Mouse (Mus musculus): ENCODE data around the gene Snx1.

The Snx1 gene

DNA sequence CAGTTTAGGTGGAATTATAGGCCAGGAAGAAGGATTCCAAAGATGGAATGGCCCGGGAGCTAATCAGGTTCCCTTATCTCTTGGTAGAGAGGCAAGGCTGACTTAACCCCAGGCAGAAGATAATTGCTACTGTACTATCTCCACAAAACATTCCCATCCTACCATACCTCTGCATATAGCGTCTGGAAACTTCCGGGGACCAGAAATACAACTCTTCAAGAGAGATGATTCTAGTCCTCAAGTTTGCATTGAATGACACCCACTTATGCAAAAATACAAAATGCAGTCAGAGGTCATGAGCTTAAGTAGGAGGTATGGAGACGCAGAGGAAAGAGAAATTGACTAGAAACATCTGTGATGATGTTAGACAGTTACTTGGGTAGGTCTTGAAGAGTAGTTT, 1.5 kb upstream of the Snx1 start:
- DNase-seq (ENCODE audit: low read depth in 1 of 2, low spot score in 2 of 2): no peak

DNA sequence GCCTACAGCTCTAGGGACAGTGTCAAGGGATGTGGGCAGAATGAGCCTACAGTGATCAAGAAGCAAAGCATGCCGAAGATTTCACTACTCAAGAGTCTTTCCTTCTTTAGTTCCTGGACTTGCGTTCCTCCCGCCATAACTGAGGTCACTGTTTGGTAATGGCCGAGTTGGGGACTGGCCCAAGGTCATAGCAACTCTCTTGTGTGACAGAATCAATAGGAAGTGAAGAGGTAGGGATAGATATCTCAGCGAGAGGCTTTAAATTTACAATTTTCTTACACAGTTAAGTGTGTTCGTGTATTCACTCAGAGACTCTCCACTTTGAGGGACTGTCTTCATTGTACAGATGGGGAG, 783 bp upstream of the Snx1 start:
- DNase-seq (ENCODE audit: low read depth in 1 of 2, low spot score in 2 of 2): no peak

DNA sequence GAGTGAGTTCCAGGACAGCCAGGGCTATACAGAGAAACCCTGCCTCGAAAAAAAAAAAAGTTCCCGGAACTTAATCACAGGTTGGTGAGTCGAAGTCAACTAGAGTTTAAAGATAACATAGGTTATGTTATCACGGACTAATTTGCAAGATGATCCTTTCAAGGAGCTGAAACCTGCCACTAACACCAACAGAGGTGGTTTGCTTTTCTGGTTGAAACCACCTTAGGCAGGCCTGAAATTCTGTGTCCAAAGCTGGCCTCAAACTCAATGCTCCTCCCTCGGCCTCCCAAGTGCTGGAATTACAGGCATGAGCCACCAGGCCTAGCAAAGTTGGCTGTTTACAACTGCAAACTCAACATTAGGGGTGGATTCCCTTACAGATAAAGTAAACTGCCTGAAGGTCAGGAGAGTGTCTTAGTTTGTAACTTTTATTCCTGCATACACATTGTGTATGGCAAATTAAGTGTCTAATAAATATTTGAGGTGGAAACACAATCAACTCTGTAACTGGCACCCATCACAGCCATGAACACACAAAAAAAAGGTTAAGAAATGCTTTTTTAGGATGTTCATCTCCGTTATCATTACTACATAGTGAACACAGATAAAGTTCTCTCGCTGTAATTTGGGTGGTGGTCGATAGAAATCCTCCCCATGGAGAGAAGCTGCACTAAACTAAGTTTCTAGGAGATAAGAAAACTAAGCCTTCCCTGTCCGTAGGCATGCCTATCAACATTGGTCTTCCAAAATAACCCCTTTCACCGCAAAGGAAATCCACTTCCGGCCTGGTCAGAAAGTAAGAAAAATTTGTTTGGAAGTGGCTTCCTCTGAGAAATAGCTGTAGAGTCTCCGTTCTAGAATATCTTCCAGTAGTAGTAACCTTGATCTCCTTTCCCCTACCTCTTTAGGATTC, 588 bp downstream of the Snx1 start:
- DNase-seq (ENCODE audit: low read depth in 1 of 2, low spot score in 2 of 2): no peak

DNA sequence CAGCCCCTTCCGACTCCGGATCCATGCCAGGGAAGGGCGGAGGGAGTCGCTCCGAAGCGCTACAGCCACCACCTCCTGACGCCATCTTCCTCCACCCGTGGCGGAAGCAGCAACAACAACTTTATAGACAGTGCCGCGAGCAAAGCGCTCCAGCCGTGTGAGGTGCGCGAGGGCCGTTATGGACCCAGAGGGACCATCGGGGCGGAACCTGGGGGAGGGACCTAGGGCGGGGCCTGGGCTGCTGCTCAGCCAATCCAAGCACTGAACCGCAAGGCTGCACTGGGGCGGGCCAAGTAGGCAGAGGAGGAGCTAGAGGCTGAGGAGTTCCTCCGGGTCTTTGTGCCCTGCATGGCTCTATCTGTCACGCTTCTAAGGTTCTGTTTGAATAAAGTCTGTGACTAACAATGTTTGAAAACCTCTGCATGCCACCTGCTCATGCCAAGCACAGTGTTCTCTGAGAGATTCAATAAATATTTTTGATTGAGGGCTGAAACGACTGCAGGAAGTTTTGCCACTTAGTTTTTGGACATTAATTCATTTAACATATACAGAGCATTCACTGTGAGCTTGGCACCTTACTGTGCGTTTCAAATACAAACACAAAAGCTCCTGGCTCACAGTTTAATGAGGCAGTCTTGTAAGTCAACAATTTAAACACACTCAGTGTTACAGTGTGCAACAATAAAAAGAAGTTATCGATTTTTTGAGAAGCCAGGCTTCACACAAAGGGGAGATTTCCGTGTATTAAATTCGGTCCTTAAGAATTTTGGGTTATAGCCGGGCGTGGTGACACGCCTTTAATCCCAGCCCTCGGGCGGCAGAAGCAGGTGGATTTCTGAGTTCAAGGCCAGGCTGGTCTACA, 1.5 kb downstream of the Snx1 start:
- DNase-seq (ENCODE audit: low read depth in 1 of 2, low spot score in 2 of 2): peak; percentile 97

DNA sequence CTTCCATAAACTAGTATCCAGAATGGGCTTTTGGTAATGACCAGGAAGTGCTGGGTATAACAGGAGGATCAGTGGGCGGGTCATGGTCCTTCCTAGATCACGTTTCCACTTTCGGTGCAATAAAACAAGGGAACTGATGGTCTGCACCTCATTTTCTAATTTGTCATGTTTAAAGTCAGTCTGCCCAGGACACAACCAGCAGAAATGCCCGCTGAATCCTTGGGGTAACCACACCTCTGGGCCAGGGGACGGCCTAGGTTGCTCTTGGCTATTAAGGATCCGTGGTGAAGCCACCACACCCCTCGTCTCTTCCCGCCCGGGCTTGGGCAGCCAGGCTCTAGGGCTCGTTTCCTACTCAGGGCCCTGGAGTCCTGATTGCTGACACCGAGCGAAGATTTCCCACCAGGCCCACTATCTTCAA, 2.3 kb downstream of the Snx1 start:
- no peak for DNase-seq (ENCODE audit: low read depth in 1 of 2, low spot score in 2 of 2)

DNA sequence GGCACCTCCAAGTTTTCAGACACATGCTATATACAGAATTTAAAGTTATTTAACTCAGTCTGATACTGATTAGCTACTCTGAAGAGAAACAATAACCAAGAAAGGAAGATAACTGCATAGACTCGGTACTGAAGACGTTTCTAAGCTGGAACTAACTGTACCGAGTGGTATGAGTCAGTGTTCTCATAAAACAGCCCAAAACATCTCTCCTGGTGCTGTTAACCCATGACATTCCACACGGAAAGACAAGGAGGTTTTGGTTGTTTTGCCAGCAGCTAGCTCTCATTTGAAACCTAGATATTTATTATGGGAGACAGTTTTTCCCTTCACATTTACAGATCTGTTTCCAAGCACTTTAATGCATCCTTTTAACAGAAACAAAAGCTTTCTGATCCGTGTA, 2.7 kb downstream of the Snx1 start:
- DNase-seq (ENCODE audit: low read depth in 1 of 2, low spot score in 2 of 2): no peak

DNA sequence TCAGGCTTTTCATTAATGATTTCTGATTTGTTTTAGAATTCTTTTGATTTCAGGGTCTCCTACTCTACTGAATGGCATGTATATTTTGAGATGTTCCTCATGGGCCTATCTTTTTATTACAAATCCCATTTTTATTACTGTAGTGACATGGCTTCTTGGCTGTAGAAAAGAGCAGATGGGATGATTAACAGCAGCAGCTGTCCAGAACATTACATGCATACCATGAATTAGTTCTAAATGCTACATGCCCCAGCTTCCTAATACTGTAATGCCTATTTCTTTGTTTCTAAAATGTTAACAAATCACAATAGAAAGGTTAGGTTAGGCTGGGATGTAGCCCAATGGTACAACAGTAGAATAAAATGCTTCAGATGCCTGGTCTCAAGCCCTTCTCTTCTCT, 5.0 kb downstream of the Snx1 start:
- DNase-seq (ENCODE audit: low read depth in 1 of 2, low spot score in 2 of 2): no peak

DNA sequence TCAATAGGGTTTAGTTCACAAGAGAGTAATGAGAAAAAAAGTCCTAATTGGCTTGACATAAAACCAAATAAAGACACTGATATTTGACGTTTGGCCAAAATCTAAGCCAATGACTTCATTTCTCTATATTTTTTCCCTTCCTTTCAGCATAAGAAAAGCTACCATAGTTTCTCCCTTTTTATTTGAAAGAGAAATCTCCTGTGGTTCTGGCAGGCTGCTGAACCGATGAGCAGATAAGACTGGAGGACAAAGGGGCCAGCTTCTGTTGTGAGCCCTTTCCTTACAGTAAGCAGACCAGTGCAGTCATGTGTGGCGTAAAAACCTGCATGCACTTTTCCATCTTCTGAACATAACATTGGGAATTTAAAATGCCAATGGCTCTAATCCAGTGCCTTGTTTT, 5.4 kb downstream of the Snx1 start:
- no peak for DNase-seq (ENCODE audit: low read depth in 1 of 2, low spot score in 2 of 2)

DNA sequence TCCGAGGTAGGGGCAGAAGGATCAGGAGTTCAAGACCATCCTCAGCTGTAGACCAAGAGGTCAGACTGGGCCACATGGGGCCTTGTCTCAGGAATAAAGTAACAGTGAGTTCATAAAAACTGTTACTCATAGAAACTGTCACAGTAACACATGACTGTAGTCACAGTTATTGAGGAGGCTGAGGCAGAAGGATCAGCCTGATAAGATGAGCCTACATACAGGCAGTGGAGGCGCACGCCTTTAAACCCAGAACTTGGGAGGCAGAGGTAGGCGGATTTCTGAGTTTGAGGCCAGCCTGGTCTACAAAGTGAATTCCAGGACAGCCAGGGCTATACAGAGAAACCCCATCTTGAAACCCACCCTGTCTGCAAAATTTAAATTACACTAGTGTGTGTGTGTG, 6.3 kb downstream of the Snx1 start:
- no peak for DNase-seq (ENCODE audit: low read depth in 1 of 2, low spot score in 2 of 2)

DNA sequence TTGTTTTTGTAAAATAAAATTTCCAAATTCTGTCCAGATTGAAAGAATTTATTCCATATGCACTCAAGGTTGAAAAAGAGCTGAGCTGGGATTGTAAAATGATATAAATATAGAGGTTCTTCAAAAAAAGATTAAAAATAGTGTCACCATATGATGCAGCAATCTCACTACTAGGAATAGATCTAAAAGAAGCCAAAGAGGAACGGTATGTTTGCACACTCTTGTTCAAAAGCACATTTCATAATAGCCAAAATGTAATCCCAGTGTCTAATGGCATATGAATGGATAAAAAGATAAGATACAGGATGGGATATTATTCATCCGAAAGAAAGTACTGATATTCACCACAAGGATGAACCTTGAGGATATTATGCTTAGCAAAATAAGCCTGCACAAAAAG, 6.9 kb downstream of the Snx1 start:
- no peak for DNase-seq (ENCODE audit: low read depth in 1 of 2, low spot score in 2 of 2)

DNA sequence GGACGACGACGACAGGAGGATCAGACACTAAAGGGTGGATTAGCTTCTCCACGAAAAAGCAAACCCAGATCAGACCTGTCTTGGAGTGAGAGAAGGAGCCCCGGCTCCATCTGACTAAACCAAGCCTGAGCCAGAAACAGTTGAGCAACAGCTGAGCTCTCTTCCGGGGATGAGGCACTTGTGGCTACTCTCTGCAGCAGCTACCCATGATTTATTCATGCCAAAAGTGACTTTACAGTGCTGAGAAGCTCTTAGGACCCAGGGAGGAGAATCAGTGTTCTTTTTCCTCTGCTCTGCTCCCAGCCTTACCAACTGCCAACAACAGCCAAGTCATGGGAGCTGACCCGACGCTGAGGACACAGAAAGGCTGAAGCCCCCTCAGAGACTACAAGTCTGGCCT, 9.5 kb downstream of the Snx1 start:
- DNase-seq (ENCODE audit: low read depth in 1 of 2, low spot score in 2 of 2): no peak

DNA sequence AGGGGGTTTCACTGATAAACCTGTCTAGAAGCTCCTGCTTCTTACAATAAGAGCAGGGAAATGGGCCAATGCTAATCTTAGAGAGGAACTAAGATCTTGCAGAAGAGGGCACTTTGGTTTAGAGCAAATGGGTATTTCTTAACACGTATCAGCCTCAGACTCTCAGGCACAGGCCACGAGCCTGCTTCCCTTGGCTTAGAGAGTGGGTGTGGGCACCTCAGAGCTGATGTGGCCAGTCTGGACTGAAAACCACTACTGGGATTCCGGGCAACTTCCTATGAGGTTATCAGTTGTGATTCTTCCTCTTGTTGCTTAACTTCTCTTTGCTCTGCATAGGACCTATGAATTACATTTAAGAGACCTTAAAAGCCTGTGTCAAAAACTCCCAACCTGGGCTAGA, 12.0 kb downstream of the Snx1 start:
- peak; percentile 56 for DNase-seq (ENCODE audit: low read depth in 1 of 2, low spot score in 2 of 2)

DNA sequence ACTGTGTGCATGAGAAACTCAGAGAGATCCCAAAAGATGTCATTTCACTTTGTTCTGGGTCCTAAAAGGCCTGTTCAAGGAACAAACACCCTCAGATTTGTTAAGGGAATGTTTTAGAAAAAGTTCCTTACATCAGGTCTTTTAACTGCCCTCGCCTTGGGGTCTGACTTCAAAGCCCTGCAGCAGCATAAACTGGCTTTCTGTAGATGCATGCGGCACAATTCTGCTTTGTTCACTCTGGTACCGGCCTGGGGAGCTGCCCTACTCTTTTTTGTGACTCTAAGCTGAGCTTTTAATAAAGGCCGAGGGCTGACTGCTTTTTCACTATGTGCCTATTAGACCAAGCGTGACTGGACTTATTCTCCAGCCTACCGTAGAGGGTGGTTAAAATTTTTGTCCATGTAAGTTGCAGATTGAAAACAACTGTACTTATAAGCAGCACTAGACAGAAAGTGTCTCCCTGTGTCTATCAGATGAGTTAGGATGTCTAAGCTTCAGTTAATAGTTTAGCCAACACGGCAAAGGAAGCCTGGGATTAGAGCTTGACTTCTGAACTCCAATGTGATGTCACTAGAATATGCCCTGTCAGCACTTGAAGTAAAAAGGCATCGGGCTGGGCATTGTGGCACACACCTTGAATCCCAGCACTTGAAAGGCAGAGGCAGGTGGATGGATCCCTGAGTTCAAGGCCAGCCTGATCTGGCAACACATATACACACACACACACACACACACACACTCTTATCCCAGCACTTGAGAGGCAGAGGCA, 15.6 kb downstream of the Snx1 start:
- no peak for DNase-seq (ENCODE audit: low read depth in 1 of 2, low spot score in 2 of 2)

DNA sequence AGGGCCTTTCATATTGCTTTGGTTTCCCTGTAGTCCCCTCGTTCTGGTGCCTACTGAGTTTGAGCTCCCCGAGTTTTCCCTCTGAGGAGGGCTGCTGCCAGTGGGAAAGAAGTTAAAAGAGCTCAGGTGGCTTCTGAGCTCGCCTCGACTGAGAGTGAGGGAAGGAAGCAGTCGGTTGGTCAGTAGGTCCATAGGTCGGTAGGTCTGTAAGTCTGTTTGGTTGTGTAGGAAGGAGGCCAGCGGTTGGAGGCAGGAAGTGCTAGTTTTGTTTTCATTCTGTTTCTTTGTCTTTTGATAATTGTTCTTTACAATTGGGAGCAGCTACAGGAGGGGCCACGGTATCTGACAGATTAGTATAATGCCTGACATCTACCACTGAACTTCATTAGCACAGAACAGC, 16.3 kb downstream of the Snx1 start:
- DNase-seq (ENCODE audit: low read depth in 1 of 2, low spot score in 2 of 2): no peak

DNA sequence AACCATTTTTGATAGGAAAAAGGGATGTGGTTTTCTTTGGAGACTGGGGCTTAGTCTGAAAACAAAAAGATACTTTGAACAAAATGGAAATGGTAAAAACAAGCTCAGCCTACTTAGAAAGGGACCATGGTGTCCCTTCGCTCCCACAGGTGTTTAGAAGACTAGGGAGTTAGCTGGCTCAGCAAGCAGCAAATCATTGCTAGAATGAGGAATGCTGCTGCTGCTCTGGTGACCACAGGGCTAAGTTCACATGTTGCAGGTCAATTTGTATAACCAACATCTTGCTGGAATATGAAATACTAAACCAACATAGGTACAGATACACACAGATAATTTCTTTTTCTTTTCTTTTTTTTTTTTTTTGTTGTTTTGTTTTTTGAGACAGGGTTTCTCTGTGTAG, 16.8 kb downstream of the Snx1 start:
- DNase-seq (ENCODE audit: low read depth in 1 of 2, low spot score in 2 of 2): no peak

DNA sequence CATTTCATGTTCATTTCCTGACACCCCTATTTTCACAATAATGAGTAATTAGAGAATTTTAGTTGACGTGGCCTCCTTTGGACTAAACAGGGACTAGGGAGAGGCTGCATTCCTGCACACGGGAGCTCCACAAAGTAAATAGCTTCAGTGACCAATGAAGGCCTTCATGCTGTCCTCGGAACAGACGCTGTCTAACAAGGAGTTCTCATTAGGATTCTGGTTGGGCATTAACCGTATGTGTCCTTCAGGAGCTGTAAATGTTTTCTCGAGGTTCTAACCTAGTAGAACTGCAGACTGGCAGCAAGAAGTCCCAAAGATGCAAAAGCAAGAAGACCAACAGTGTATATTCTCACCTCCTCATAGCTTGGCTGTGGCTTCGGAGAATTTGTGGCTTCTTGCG, 21.2 kb downstream of the Snx1 start:
- no peak for DNase-seq (ENCODE audit: low read depth in 1 of 2, low spot score in 2 of 2)

DNA sequence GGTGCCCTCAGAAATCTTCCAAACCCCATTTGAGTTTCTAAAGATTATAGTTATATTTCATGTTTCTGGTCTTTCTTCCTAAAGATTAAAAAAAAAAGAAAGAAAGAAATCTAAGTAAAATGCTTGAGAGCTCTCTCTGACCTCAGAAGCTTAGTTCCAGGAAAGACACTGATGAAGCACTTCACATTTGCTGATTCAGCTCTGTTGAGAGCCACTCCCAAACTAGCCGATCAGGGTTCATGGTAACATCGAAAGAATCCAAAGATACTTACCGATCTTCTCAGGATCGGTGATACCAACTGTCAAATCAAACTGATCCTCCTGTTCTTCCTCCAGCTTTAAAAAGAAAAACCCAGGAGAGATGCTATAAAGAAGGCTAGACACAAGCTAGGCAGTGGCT, 21.8 kb downstream of the Snx1 start:
- no peak for DNase-seq (ENCODE audit: low read depth in 1 of 2, low spot score in 2 of 2)

DNA sequence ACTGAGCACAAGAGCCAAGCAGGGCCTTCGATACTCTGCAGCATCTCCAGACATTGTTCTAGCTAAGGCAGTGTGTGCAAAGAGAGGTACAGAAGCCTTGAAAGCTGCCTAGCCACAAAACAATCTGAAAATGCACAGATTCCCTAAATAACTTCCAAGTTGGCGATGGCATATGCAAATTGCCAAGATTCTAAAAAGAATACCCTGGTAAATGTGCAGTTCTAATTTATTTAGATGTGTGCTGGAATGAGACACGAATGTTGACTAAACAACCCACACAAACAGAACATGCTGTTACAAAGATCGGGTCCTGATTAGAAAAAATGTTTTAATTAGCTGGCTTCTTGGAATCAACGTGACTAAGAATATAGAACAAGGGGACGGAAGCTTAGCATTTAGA, 23.7 kb downstream of the Snx1 start:
- no peak for DNase-seq (ENCODE audit: low read depth in 1 of 2, low spot score in 2 of 2)

DNA sequence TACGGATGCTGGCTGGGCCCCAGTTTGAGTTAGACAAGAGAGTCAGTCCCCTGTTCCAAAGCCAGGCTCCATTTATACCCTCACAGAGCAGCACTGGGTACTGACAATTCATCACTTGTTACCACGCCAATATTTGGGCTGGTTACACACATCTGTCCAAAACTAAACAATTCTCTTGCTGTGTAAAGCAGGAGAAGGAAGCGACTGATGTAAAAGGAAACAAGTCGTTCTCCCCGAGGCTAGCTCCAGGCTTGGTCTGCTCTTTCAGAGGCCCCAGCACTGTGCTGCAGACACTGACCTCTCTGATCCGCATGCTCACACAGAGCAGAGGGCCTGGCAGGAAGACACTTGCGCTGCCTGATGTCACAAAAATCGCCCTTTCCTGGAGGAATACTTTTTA, 24.8 kb downstream of the Snx1 start:
- no peak for DNase-seq (ENCODE audit: low read depth in 1 of 2, low spot score in 2 of 2)

DNA sequence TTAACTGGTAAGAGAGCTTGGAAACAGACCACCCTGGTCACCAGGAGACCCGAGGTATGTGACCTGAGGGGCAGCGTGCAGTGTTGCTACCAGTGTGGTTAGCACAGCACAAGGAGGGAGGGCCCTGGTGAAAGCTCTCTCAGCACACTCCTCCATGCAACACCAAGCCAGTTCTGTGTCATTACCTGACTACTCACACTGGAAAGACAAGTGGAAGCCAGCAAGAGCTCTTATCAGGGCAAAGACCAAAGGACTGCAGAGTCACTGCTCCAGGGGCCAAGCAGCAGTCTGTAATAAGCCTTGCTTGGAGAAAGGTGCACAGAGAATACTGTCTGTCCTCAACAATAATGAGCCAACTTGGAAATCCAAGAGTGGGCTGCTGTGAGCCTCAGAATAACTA, 33.7 kb downstream of the Snx1 start:
- DNase-seq (ENCODE audit: low read depth in 1 of 2, low spot score in 2 of 2): no peak

DNA sequence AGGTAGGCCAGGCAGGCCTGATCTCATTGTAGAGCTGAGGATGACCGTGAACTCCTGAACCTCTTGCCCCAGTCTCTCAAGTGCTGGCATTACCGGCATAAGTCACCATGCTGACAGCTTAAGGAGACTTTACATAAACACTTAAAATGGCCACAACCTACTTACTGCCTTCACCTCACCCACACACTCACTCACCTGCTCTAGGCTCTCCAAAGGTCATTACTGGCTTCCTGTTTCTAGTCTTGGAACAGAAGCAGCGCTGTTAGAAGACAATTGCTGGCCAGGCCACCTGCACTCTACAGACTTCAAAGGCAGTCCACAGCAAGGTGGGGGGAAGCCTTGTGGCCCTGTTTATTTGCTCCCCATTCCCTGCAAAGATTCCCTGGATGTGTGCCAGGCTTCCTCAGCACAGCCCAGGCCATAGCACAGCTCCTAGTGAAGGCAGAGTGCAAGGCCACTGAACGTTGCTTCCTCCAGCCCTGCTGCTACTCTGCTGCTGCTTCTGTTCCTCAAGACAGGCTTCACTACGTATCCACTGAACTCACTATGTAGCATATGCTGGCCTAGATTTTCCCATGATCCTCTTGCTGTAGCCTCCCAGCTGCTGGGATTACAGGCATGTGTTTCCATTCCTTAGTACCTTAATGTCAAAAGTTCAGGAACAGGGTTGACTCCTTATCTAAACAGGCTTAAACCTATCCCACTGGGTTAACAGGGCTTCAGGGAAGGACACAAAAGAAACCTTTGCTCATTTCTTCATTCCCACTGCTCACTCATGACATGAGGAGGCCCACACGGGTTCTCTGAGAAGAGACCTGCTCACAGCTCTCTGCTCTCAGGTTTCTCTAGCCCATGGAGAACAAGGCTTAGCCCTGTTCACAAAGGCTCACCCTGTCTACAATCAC, 34.8 kb downstream of the Snx1 start:
- no peak for DNase-seq (ENCODE audit: low read depth in 1 of 2, low spot score in 2 of 2)
